Mouse (Mus musculus) liver, adult 2 months (tissue): Measurements from ENCODE around the gene Car8.

Experiments used
- CTCF ChIP-seq: fragments of 200-500 bp; IDR thresholded peaks from 2 replicates; pipeline ENCODE4 v1.5.1; 2011; ENCODE audit warnings: low read depth, low read length, control low read depth
- POLR2A ChIP-seq: fragments of 200-500 bp; IDR thresholded peaks from 2 replicates; pipeline ENCODE4 v1.6.1; 2011; ENCODE audit warnings: low read length, control low read depth; ENCODE audit not compliant: insufficient read depth; ENCODE audit errors: extremely low read depth

DNA sequence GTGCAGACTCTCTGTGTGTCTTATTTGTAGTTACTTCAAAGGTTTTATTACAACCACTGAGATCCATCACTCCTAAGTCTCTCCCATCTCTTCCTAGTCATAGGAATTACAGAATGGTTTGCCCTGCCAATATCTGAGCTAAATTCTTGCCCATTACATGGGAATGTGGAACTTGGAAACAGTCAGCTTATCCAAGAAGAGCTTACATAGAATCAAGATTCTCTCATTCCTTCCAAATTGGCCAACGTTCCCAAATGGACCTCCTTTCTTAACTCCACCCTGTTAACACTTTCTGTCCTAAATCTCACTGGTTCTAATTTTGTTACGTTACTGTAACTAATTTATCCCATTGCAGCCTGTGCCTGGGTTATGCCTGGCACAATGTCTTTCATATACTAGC lies 25.2 kb downstream of the Car8 start:
- no peak for TF ChIP-seq POLR2A
- no peak for TF ChIP-seq CTCF
